Mouse (Mus musculus) MEL (cell line): ENCODE measurements around the gene Plekhm3.

Source experiments
- CTCF ChIP-seq, 3 experiments: IDR thresholded peaks in 2 of 3; conservative IDR thresholded peaks in 1 of 3; 2 replicates each; pipeline ENCODE4 v1.5.1; 2011 to 2012; ENCODE audit warnings: low read length in 3 of 3, low read depth in 2 of 3, mild to moderate bottlenecking in 2 of 3, improper control_type of control experiment in 1 of 3, inconsistent platforms in 1 of 3, mixed read lengths in 1 of 3, moderate library complexity in 1 of 3; ENCODE audit not compliant: control insufficient read depth in 1 of 3, insufficient read depth in 1 of 3, poor library complexity in 1 of 3, severe bottlenecking in 1 of 3
- HCFC1 ChIP-seq: IDR thresholded peaks from 2 replicates; pipeline ENCODE4 v1.6.1; 2012; ENCODE audit warnings: low read depth, mild to moderate bottlenecking, inconsistent platforms, low read length, improper control_type of control experiment, moderate library complexity
- MAFK ChIP-seq: IDR thresholded peaks from 2 replicates; pipeline ENCODE4 v1.6.1; 2011; ENCODE audit warnings: low read depth, mild to moderate bottlenecking, low read length, improper control_type of control experiment, borderline replicate concordance
- RCOR1 ChIP-seq: IDR thresholded peaks from 2 replicates; pipeline ENCODE4 v1.6.1; 2012; ENCODE audit warnings: low read depth, mild to moderate bottlenecking, inconsistent platforms, low read length, improper control_type of control experiment
- ZKSCAN1 ChIP-seq: IDR thresholded peaks from 2 replicates; pipeline ENCODE4 v1.6.1; 2012; ENCODE audit warnings: low read depth, mild to moderate bottlenecking, inconsistent platforms, low read length, improper control_type of control experiment, moderate library complexity

DNA sequence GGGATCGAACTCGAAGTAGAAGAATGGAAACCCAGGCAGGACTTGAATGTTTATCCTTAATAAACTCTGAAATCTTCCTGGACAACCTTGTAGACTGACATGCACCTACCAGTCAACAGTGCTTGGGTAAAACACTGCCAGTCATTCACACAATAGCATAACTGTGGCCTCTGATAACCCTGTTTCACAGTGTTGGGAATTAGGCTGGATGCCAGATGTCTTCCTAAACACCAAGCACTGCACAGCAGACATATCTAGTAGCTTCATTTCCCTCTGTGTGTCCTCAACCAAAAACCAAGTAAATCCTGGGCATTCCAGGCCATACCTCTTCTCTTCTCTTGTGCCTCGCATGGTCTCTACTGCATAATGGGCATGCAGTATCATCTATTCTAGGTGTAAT, 42.3 kb downstream of the Plekhm3 start:
- TF ChIP-seq CTCF (IDR thresholded peaks at IDR 0.05 in 2 of 3, conservative IDR thresholded peaks at IDR 0.05 in 1 of 3; ENCODE audit: control insufficient read depth in 1 of 3, insufficient read depth in 1 of 3, low read depth in 2 of 3, low read length in 3 of 3, poor library complexity in 1 of 3, severe bottlenecking in 1 of 3) (no peak), ZKSCAN1 (no peak), RCOR1 (no peak), HCFC1 (no peak), MAFK (no peak)
